Mouse (Mus musculus): ENCODE measurements at regions not wholly inside any gene's neighbourhood (a gene's known extent, or its start where the extent isn't known, plus 50 kb on each side); places are given as distances from the start of the nearest gene placed in this dataset.

DNA sequence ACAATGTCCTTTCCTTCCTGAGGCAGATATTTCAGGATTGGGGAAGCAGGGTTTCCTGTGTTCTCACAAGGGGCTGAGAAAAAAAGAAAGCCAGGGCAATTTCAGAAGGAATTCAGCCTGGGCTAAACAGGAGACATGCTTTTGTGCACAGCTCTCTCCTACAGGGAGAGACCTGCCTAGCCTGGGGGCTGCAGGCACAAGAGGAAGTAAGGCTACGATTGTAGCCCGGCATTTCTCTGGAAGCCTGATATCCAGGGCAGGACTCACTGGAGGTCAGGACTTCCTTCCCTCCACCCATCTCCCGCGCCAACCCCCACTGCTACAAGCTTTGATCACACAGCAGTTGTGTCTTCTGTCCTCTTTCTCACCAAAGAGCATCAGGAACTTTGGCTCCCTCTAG is 136.5 kb downstream of the Foxo1 start:
- no peaks in the 10 kb centered on the region for H3K27me3 ChIP-seq (ENCODE audit: control insufficient read depth, insufficient read depth, low read length)
- H3K36me3 ChIP-seq (ENCODE audit: control insufficient read depth, insufficient read depth, low read length), result no peaks in the 10 kb centered on the region
- H3K4me1 ChIP-seq (replicated peaks; ENCODE audit: control insufficient read depth, insufficient read depth, low read length), result no peaks in the 10 kb centered on the region
- no peak for DNase-seq (ENCODE audit: low spot score)
- H3K4me2 ChIP-seq (replicated peaks; ENCODE audit: low read depth, low read length), result no peak overlapping the region
- no peaks in the 10 kb centered on the region for H3K9me3 ChIP-seq (ENCODE audit: control insufficient read depth, low read length)
- H3K27ac ChIP-seq (ENCODE audit: low read depth, low read length), result no peak overlapping the region
- WGBS, result 36% methylated on average over 4 of the region's 4 CpGs
- no peak for ATAC-seq (ENCODE audit: low FRiP score)
- no peak overlapping the region for H3K4me3 ChIP-seq (ENCODE audit: low read depth, low read length)
- H3K9ac ChIP-seq (ENCODE audit: low read depth, low read length), result no peak overlapping the region

DNA sequence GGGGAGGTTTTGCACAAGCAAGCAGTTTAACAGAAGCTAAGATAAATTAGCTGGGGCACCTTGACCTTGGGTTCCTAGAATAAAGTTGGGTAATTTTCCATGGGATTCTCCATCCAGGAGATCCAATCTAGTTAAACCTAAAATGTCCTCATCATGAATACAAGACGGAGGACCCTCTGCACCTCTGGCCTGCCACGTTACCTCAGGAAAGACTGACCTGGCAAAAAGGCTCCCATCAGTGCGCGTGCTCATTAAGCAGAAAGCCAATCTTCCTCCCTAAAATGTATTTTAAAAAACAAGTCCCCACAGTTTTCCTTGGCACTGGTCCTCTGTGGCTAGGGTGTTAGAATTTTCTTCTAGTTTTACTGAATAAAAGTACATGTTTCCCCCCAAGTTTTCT is 134.9 kb downstream of the Foxo1 start:
- Histone ChIP-seq H3K27ac (ENCODE audit: low read depth, low read length) (no peak overlapping the region), H3K27me3 (ENCODE audit: control insufficient read depth, insufficient read depth, low read length) (no peaks in the 10 kb centered on the region), H3K9me3 (ENCODE audit: control insufficient read depth, low read length) (no peaks in the 10 kb centered on the region), H3K4me3 (ENCODE audit: low read depth, low read length) (no peak overlapping the region), H3K9ac (ENCODE audit: low read depth, low read length) (no peak overlapping the region), H3K4me2 (replicated peaks; ENCODE audit: low read depth, low read length) (no peak overlapping the region), H3K4me1 (replicated peaks; ENCODE audit: control insufficient read depth, insufficient read depth, low read length) (no peaks in the 10 kb centered on the region), H3K36me3 (ENCODE audit: control insufficient read depth, insufficient read depth, low read length) (no peaks in the 10 kb centered on the region)
- no peak for ATAC-seq (ENCODE audit: low FRiP score)
- no peak for DNase-seq (ENCODE audit: low spot score)
- WGBS, result 96% methylated on average over 4 of the region's 4 CpGs

Data from hindbrain, embryonic 11.5 days (tissue).